Mouse (Mus musculus): ENCODE results near the gene Lmo4.

DNA sequence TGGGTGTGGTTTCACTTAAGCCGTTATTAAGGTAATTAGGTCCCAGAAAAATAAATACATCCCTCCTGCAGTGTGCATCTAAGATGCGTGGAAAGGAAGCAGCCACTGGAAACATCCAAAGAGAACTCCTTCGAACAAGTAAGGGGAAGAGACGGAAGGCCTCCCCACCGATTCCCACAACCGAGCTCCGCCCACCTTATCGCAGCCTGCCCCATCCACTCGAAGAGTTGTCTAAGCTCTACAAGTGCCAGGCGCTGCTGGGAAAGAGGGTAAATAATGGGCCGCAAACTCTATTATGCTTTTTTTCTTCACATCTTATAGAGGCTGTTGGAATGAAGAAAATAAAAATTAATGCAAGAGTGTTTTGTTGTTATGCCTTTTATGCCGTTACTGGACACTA lies 39.6 kb downstream of the Lmo4 start:
- TF ChIP-seq CTCF (IDR thresholded peaks at IDR 0.05; ENCODE audit: low read depth, low read length) (no peak), POLR2A (IDR thresholded peaks at IDR 0.05; ENCODE audit: insufficient read depth, low read length) (no peak)

Data from ES-Bruce4 (cell line).